Mouse (Mus musculus) A20 (cell line): ENCODE measurements around the gene Tars2.
"Not testable (repeated sequence)": the region's sequence is repeated elsewhere in the genome, so short reads cannot be mapped to it uniquely, and the experiment has no call there.

ENCODE experiments used
- DNase-seq: peaks from one replicate; pipeline ENCODE4 v3.0.0-alpha.2; 2011; ENCODE audit warnings: low read depth, low spot score

Tars2 gene

DNA sequence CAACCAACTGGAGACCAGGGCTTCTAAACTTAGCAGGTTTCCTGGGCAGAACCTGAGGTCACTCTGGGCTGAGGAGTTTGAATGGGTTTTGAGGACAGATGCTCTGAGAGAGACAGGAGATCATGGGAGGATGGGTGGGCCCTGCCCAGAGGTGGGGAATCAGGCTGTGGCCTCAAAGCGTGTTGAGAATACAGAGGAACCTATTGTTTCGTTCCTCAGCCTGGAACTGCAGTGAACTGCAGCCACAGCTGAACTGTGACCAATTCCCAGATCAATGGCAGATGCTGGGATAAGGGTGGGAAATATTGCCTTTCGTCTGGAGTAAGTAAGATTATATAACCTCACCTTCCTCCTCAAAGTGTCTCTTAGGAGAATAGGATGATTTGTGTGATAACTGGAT lies 64.2 kb downstream of the Tars2 start:
- DNase-seq, result no peak

DNA sequence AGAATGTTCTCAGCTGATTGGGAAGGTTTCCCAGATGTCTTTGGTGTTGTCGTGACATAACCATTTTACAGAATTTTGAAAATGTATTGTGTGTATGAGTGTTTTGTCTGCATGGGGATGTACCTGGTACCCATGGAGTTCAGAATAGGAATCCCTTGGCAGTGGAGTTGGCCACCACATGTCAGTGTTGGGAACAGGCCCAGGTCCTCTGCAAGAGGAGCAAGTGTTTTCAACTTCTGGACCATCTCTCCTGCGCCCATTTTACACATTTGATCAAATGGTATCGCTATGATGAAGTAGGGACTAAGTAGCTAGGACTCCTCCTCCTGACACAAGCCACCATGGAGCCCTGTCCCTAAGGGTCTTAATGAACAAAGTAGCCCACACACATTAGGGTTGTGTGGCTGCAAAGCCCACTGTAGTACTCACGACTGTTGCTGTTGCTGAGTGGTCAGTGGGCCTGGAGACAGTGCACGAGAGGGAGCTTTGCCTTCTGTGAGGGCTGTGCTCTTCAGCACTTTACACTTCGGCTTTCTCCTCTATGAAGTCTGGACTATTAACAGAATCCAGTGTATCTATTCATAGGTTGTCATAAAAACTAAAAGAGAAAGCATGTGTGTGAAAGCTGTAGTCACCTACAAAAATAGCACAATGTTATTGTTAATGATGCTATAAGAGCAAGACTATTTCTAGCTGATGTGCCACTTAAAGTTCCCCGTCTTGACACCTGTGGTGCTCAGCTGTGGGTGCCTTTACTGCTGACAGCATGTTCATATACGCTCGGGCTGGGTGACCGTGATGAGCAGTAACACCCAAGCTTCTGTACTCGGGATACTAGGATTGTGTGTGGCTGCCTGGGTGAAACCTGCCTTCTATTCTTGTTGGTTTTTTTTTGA lies 65.0 kb downstream of the Tars2 start:
- DNase-seq, result peak; percentile 81

DNA sequence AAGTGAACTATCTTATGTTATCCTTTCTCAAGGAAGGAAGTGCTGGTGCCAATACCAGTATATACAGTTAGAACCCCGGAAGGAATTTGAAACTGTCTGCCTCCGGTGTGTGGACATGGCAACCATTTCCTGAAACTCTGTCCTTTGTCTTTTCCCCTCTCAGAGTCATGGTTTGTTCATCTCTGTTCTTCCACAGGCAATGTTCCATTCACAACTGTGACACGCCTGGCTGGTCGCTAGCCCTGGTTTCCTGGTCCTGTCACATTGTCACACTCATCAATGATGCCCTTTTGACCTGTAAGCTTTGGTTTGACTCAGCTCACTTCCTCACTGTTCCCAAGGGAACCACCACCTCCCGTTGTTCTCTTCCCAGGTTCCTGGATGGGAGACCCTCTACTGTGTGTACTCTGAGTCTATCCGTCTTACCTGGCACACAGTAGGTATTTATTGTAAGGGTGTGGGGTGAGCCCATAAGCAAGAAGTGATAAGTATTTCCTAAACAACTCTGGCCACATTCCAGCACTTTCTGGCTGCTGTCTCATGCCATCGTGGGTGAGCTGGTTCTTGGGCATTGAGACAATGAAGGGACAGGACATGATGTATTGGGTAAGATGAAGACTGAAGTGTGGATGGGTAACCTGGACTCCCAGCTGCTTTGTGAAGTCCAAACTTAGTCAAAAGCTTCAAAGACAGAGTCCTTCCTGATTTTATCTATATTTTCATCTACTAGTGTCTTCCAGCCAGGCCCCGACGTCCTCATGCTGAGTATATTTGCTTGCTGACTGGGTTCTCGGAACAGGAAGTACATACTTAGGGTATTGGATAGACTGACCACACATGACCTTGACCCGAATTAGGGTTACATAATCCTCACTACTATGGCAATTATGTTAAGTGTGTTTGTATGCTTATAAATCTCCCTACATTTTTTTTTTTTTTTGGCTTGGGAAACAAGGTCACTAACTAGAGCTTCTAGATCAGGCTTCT lies 65.9 kb downstream of the Tars2 start:
- peak; percentile 17 for DNase-seq

DNA sequence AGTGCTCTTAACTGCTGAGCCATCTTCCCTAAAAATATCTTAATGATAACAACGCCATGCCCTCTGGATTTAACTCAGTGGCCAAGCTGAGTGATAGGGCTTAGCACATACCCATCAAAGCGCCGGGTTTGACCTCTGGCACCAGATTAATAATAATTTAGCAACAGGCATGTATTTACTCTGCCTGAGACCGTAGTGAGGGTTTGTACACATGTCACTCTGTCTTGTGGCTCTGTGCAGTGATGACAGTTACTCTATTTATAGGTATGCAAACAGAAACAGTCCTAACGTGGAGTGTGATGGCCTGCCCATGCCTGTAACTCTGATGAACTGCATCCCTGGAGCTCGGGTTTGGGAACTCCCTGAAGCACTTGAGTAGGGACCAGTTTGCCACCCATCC lies 67.3 kb downstream of the Tars2 start:
- DNase-seq, result peak; percentile 57

GRCm38 (mm10) chr3:95690552-95690951 lies 69.5 kb downstream of the Tars2 start:
- not testable (repeated sequence) for DNase-seq
